Mouse (Mus musculus): Measurements from ENCODE around the gene Nhsl1.

Nhsl1 gene

DNA sequence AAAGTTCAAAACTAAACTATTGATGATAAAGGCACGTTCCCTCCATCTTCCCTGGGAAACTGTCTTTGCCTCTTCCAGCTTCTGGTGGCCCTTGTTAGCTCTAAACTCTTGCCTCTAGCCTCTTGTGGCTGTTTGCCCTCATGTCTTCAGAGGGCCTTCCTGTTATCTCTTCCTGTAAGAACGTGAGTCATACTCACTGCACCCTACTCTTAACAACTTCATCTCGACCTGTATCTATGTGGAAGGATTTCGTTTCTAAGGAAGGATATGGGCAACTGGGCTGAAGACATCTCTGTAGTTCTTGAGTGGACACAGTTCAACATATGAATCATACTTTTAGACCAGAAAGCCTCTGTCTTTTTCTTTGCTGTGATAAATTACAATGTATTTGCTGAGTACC, 173.2 kb downstream of the Nhsl1 start:
- Histone ChIP-seq H3K36me3 (ENCODE audit: control insufficient read depth, insufficient read depth, low read length, poor library complexity, severe bottlenecking) (no peaks in the 10 kb centered on the region), H3K27me3 (ENCODE audit: control insufficient read depth, insufficient read depth, low read length, poor library complexity, severe bottlenecking) (no peaks in the 10 kb centered on the region)
- no peak for DNase-seq (ENCODE audit: low read depth, low spot score)

DNA sequence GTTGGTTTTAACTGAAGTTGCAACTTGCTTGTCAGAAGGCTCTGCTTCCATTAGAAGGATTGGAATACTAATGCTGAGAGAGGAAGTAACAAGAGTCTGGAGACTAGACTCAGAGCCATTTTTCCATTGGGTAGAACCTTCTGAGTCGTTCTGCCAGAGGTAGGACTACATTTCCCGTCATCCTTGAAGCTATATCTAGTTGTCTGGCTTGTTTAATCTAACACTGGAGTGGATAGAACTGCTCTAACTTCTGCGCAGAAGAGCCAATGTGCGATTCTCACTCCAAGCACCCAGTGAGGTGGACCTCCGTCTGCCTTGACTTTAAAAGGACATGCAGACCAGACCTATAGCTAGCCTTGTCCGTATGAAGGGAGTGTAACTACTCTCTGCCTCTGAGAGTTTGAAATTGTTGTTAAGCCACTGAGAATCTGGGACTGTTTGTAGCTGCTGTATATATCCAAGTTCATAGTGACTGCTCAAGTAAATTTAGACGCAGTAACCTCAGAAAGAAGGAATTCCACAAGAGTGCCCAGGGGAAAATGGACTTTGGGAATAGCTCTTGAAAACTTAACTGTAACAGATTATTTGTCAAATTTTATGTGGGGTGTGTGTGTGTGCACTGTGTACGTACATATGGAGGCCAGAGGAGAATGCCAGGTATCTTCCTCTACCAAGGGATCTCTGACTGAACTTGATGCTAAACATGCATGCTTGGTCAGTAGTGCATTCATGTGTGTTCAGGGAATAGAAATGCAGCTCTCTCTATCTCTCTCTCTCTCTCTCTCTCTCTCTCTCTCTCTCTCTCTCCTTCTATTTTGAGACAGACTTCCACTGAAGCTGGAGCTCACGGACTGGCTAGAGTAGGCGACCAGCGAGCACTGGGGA, 174.5 kb downstream of the Nhsl1 start:
- no peaks in the 10 kb centered on the region for H3K27me3 ChIP-seq (ENCODE audit: control insufficient read depth, insufficient read depth, low read length, poor library complexity, severe bottlenecking)
- no peak for DNase-seq (ENCODE audit: low read depth, low spot score)
- no peaks in the 10 kb centered on the region for H3K36me3 ChIP-seq (ENCODE audit: control insufficient read depth, insufficient read depth, low read length, poor library complexity, severe bottlenecking)

DNA sequence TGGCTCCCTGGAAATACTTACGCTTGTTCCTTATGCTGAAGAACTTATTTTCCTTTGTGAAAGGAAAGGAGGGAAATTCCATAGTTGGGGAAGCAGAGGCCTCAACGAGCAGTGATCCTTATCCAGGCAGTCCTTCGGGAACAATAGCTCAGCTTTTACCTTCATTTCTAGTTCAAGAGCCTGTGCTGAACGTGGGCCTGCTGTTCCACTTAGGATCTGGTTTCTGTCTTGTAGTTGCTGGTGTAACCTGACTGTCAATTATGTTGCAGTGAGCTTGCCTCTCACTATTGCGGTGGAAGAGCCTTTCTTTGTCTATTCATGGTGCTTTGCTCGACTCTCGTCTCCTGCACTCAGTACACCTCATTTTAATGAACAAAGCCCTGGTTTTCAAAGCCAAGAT, 175.5 kb downstream of the Nhsl1 start:
- Histone ChIP-seq H3K27me3 (ENCODE audit: control insufficient read depth, insufficient read depth, low read length, poor library complexity, severe bottlenecking) (no peaks in the 10 kb centered on the region), H3K36me3 (ENCODE audit: control insufficient read depth, insufficient read depth, low read length, poor library complexity, severe bottlenecking) (no peaks in the 10 kb centered on the region)
- no peak for DNase-seq (ENCODE audit: low read depth, low spot score)

DNA sequence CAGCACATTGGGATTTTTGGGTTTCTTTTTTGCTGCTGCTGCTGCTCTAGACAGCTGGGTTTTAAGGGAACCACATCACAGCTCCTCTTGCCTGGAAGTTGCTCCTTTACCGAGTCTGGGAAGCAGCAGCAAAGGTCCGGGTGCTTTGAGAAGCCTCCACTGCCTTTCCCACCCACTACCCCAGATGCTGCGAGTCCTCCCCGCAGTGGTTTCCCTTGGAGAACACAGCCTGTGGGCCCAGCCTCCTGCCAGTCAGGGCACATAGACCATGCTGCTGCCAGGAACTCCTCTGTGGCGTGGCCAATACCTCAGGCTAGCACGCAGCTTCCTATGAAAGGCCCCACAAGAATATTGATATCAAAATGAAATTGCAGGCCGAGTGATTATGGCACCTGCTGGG, 178.3 kb downstream of the Nhsl1 start:
- Histone ChIP-seq H3K27me3 (ENCODE audit: control insufficient read depth, insufficient read depth, low read length, poor library complexity, severe bottlenecking) (no peaks in the 10 kb centered on the region), H3K36me3 (ENCODE audit: control insufficient read depth, insufficient read depth, low read length, poor library complexity, severe bottlenecking) (no peaks in the 10 kb centered on the region)
- no peak for DNase-seq (ENCODE audit: low read depth, low spot score)

DNA sequence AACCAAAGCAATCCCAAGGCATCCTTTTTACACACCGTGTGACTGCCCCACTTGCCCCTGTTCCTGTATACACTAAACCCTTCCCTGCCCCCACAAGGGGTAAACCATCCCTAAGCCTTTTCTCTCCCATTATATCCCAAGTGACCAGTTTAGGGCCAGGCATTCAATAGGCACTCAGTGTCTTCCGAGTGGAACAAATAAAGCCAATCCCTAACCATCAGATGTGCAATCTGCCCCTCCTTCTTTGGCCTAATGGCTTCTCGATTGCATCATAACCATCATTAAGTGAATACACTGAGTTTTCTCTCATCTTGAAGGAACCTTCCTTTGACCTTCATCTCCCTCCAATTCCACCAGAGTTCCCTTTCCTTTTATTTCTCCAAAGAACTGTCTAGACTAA, 183.2 kb downstream of the Nhsl1 start:
- H3K27me3 ChIP-seq (ENCODE audit: control insufficient read depth, insufficient read depth, low read length, poor library complexity, severe bottlenecking) = no peaks in the 10 kb centered on the region
- DNase-seq (ENCODE audit: low read depth, low spot score) = no peak
- H3K36me3 ChIP-seq (ENCODE audit: control insufficient read depth, insufficient read depth, low read length, poor library complexity, severe bottlenecking) = no peaks in the 10 kb centered on the region

DNA sequence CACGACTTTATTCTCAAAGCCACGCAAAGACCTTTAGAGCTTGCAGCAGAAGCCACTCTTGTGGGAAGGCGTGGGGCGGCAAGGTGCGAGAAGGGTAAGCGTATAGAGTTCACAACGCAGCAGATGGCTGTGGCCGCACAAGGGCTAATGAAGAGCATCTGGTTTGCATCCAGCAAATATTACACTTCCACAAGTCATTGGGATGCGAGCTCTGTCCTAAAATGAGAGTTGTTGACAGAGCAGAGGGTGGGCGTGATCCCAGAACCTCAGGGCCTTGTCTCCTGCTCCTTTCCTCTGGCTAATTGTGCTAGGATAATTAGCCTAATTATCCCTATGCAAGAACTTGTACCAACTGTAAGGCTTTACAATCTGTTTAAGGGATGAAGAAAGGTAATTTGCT, 186.9 kb downstream of the Nhsl1 start:
- no peak for DNase-seq (ENCODE audit: low read depth, low spot score)
- H3K27me3 ChIP-seq (ENCODE audit: control insufficient read depth, insufficient read depth, low read length, poor library complexity, severe bottlenecking) = no peaks in the 10 kb centered on the region
- H3K36me3 ChIP-seq (ENCODE audit: control insufficient read depth, insufficient read depth, low read length, poor library complexity, severe bottlenecking) = no peaks in the 10 kb centered on the region

DNA sequence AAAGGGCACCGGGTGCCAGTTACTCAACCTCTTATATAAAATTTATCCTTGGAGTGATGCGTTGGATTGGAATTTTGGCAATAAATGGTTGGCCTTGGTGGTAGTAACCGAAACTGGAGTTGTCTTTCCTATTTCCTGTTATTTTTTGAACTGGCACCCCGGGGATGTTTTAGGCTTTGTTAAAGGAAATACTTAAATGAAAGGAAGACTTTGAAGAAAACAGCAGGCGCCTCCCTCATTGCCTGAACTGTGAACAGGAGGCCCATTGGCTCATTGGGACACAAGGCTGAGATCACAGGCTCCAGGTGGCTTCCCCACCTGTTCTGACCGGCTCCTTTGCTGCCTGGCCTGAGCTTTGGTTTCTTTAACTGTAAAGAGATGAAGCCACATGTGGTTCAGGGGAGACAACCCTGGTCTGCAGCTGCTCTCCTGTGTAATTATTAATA, 187.7 kb downstream of the Nhsl1 start:
- Histone ChIP-seq H3K27me3 (ENCODE audit: control insufficient read depth, insufficient read depth, low read length, poor library complexity, severe bottlenecking) (no peaks in the 10 kb centered on the region), H3K36me3 (ENCODE audit: control insufficient read depth, insufficient read depth, low read length, poor library complexity, severe bottlenecking) (no peaks in the 10 kb centered on the region)
- DNase-seq (ENCODE audit: low read depth, low spot score) = no peak

DNA sequence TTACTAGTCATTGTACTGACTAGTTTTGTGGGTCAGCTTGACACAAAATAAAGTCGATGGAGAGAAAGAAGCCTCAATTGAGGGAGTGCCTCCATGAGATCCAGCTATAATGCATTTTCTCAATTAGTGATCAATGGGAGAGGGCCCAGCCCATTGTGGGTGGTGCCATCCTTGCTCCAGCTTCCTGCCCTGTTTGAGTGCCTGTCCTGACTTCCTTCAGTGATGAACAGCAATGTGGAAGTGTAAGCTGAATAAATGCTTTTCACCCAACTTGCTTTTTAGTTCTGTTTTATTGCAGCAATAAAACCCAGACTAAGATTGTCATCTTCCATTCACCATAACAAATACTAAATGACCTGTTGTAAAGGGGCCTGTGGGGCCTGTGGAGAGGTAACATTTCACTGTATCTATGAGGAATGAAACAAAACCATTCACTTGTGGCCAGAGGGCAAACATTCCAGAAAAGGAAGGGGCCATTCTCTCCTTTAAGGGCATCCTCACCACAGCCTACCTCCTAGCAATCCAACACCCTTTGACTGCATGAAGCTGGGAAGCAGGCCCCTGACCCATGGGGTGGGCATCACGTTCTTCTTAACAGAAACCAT, 189.2 kb downstream of the Nhsl1 start:
- no peak for DNase-seq (ENCODE audit: low read depth, low spot score)
- Histone ChIP-seq H3K27me3 (ENCODE audit: control insufficient read depth, insufficient read depth, low read length, poor library complexity, severe bottlenecking) (no peaks in the 10 kb centered on the region), H3K36me3 (ENCODE audit: control insufficient read depth, insufficient read depth, low read length, poor library complexity, severe bottlenecking) (no peaks in the 10 kb centered on the region)

DNA sequence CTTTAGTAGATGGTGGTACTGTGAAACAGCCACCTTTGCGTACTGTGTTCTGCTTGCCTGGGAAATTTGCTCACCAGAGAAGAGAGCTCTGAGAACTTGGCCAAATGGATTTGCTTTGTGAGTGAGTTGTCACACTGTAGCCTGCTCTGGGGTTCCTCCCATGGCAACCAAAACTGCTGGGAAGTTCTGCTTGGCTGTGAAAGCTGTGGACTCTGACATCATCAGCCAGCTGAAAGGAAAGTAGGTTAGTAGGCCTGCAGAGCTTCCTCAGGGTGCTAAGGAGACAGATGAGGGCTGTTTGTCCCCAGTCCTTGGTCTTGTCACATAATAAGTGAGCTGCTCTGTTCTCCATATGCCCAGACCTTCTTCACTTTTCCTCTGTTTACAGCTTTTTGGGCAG, 189.8 kb downstream of the Nhsl1 start:
- no peaks in the 10 kb centered on the region for H3K36me3 ChIP-seq (ENCODE audit: control insufficient read depth, insufficient read depth, low read length, poor library complexity, severe bottlenecking)
- no peaks in the 10 kb centered on the region for H3K27me3 ChIP-seq (ENCODE audit: control insufficient read depth, insufficient read depth, low read length, poor library complexity, severe bottlenecking)
- DNase-seq (ENCODE audit: low read depth, low spot score) = no peak

DNA sequence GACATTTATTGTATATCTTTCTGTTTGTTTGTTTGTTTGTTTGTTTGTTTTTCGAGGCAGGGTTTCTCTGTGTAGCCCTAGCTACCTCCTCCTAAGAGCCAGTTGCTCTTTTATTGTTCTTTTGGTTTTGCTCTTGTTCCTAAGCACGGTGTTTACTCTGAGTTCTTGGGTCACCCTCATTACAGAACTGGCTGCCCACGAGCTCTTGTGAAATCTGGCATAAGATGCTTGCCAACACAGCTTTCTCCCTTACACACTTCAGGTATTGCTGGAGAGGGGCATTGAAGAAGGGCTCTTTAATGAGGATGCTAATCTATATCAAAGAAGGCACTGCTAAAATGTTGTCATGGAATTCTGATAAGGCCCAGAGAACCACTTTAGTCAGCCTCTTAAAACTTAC, 191.9 kb downstream of the Nhsl1 start:
- no peaks in the 10 kb centered on the region for H3K36me3 ChIP-seq (ENCODE audit: control insufficient read depth, insufficient read depth, low read length, poor library complexity, severe bottlenecking)
- no peaks in the 10 kb centered on the region for H3K27me3 ChIP-seq (ENCODE audit: control insufficient read depth, insufficient read depth, low read length, poor library complexity, severe bottlenecking)
- DNase-seq (ENCODE audit: low read depth, low spot score) = no peak

DNA sequence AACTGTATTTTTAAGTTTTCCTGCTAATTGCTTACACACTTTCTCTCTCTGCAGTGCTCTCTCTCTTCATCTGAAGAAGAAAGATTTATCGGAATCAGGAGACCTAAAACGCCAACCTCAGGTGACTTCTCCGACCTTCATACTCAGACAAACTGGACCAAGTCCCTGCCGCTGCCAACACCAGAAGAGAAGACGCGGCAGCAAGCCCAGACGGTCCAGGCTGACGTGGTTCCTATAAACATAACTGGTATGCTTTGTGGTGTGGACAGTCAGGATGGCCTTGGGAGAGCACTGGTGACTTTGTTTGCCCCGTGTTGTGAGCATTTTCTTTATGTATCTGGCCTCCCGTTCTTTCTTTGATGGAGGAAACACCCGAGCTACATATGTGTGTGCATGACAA, 192.7 kb downstream of the Nhsl1 start:
- Histone ChIP-seq H3K36me3 (ENCODE audit: control insufficient read depth, insufficient read depth, low read length, poor library complexity, severe bottlenecking) (no peaks in the 10 kb centered on the region), H3K27me3 (ENCODE audit: control insufficient read depth, insufficient read depth, low read length, poor library complexity, severe bottlenecking) (no peaks in the 10 kb centered on the region)
- DNase-seq (ENCODE audit: low read depth, low spot score) = no peak

DNA sequence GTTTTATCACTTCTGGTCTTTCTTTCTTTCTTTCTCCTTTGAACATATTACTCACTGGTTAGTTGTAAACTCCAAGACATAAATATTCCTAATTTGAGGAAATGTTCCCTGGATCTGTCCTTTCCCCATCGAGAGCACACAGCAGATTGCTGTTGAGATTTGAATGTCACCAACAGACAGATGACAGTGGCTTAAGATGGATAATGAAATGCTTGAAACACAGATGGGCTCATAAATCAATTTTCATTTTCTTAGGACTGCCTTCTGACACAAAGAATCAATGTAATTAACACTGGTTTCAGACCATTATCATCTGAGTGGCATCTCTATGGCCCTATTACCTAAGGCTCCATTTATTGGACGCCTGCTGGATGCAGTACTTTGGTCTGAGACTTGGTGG, 203.8 kb downstream of the Nhsl1 start:
- Histone ChIP-seq H3K36me3 (ENCODE audit: control insufficient read depth, insufficient read depth, low read length, poor library complexity, severe bottlenecking) (no peaks in the 10 kb centered on the region), H3K27me3 (ENCODE audit: control insufficient read depth, insufficient read depth, low read length, poor library complexity, severe bottlenecking) (no peaks in the 10 kb centered on the region)
- DNase-seq (ENCODE audit: low read depth, low spot score) = no peak

DNA sequence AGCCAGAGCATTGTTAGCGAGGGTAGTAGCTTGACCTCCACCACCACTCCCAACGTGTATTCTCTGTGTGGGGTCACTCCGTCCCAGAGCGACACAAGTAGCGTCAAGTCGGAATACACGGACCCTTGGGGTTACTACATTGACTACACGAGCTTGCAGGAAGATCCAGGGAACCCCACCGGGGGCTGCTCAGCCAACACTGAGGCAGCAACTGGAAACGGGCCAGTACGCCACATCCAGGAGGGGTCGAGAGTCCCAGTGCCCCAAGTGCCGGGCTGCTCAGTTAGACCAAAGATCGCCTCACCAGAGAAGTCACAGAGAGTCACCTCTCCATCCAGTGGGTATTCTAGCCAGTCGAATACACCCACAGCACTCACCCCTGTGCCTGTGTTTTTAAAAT, 206.5 kb downstream of the Nhsl1 start:
- H3K36me3 ChIP-seq (ENCODE audit: control insufficient read depth, insufficient read depth, low read length, poor library complexity, severe bottlenecking) = no peaks in the 10 kb centered on the region
- DNase-seq (ENCODE audit: low read depth, low spot score) = no peak
- H3K27me3 ChIP-seq (ENCODE audit: control insufficient read depth, insufficient read depth, low read length, poor library complexity, severe bottlenecking) = no peaks in the 10 kb centered on the region

DNA sequence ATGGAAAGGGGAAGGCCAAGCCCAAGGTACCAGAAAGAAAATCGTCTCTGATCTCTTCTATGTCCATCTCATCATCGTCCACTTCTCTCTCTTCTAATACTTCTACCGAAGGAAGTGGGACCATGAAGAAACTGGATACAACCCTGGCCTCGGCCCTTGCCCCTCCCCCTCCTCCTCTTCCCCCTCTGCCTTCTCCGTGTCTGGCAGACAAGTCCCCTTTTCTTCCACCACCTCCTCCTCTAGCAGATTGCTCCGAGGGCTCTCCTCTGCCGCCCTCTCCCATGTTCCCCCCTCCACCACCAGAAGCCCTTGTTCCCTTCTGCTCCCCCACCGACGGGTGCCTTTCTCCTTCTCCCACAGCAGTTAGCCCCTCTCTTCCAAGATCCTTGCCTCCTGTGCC, 206.9 kb downstream of the Nhsl1 start:
- H3K27me3 ChIP-seq (ENCODE audit: control insufficient read depth, insufficient read depth, low read length, poor library complexity, severe bottlenecking) = no peaks in the 10 kb centered on the region

DNA sequence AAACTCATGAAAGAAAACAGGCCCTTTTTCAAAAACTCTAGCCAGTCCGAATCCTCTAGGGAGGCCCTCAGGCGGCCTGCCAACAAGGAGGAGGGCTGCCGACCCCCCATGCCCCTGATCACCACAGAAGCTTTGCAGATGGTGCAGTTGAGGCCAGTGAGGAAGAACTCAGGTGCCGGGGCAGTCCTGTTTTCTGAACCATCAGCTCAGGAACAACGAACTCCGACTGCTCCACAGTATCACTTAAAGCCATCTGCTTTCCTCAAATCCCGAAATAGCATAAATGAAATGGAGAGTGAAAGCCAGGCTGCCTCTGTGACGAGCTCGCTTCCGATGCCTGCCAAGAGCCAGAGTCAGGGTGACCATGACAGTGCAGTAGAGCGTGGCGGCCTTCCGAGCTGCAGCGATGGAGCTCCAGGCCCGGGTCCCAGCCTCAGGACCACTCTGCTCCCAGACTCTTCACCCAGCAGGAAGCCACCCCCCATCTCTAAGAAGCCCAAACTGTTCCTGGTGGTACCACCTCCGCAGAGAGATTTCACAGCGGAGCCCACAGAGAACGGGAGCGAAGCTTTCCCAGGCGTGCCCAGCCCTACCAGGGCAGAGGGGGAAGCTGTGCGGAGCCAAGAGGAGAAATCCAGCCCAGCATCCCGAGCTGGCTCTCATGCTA, 207.5 kb downstream of the Nhsl1 start:
- H3K36me3 ChIP-seq (ENCODE audit: control insufficient read depth, insufficient read depth, low read length, poor library complexity, severe bottlenecking) = no peaks in the 10 kb centered on the region
- no peak for DNase-seq (ENCODE audit: low read depth, low spot score)
- no peaks in the 10 kb centered on the region for H3K27me3 ChIP-seq (ENCODE audit: control insufficient read depth, insufficient read depth, low read length, poor library complexity, severe bottlenecking)

More for the DNA sequence above, 206.9 kb downstream of the Nhsl1 start:
- no peak for DNase-seq (ENCODE audit: low read depth, low spot score)
- H3K36me3 ChIP-seq (ENCODE audit: control insufficient read depth, insufficient read depth, low read length, poor library complexity, severe bottlenecking) = no peaks in the 10 kb centered on the region

All from splenic B cell, adult 2 months (primary cell).